Mouse (Mus musculus) testis, postnatal 14 days (tissue): Measurements from ENCODE around the gene B4galt3.
"Not testable (repeated sequence)": the region's sequence is repeated elsewhere in the genome, so short reads cannot be mapped to it uniquely, and the experiment has no call there.

Source experiments
- DNase-seq: peaks from one replicate; pipeline ENCODE4 v3.0.0; 2021; ENCODE audit warnings: low spot score

B4galt3 gene

GRCm38 (mm10) chr1:171284491-171284890 lies 14.4 kb downstream of the B4galt3 start:
- DNase-seq: no peak

GRCm38 (mm10) chr1:171285096-171285892 lies 15.2 kb downstream of the B4galt3 start:
- no peak for DNase-seq

- DNase-seq: peak; percentile 19
Observed at GRCm38 (mm10) chr1:171286517-171286916, 16.4 kb downstream of the B4galt3 start.

GRCm38 (mm10) chr1:171287136-171288081 lies 17.3 kb downstream of the B4galt3 start, which contains the start of gene Usp21:
TSS of gene Usp21 (minus strand) at chr1:171287991.
- peak; percentile 94 for DNase-seq

GRCm38 (mm10) chr1:171288328-171288727 lies 18.2 kb downstream of the B4galt3 start:
- no peak for DNase-seq

GRCm38 (mm10) chr1:171293351-171293750 lies 23.2 kb downstream of the B4galt3 start:
- no peak for DNase-seq

- no peak for DNase-seq
Observed at GRCm38 (mm10) chr1:171293906-171294297, 23.8 kb downstream of the B4galt3 start.

- peak; percentile 86 for DNase-seq
Observed at GRCm38 (mm10) chr1:171294298-171295062, 24.4 kb downstream of the B4galt3 start, which contains the start of gene Ufc1. TSS of gene Ufc1 (minus strand) at chr1:171295024.

- no peak for DNase-seq
Observed at GRCm38 (mm10) chr1:171295063-171295402, 24.9 kb downstream of the B4galt3 start.

GRCm38 (mm10) chr1:171298226-171298625 lies 28.1 kb downstream of the B4galt3 start:
- no peak for DNase-seq

GRCm38 (mm10) chr1:171306157-171306556 lies 36.0 kb downstream of the B4galt3 start:
- DNase-seq: not testable (repeated sequence)

- no peak for DNase-seq
Observed at GRCm38 (mm10) chr1:171309321-171309720, 39.2 kb downstream of the B4galt3 start.

- no peak for DNase-seq
Observed at GRCm38 (mm10) chr1:171319748-171320147, 49.6 kb downstream of the B4galt3 start.

- DNase-seq: no peak
Observed at GRCm38 (mm10) chr1:171320151-171320550, 50.0 kb downstream of the B4galt3 start.

GRCm38 (mm10) chr1:171321415-171321814 lies 51.3 kb downstream of the B4galt3 start:
- DNase-seq: no peak

GRCm38 (mm10) chr1:171322012-171322411 lies 51.9 kb downstream of the B4galt3 start:
- DNase-seq: no peak

- no peak for DNase-seq
Observed at GRCm38 (mm10) chr1:171325571-171325970, 55.4 kb downstream of the B4galt3 start.
